Mouse (Mus musculus) forebrain, embryonic 16.5 days (tissue): ENCODE results near the gene Neurog2. TPM values are rescaled to one million over a fixed set of nuclear protein-coding genes. Genes with fewer than 3 reads are reported as not detected.

Source experiments
- polyA plus RNA-seq: library from polyadenylated mRNA; unstranded; fragments of >200 nt; fragmentation: Nextera tagmentation; extraction: Ambion mirVana; gene quantifications from 2 replicates; pipeline ENCODE4 v1.2.1, GENCODE M21; 2015

The Neurog2 gene
- polyA plus RNA-seq, 1 experiment from 2014 or later: 53.3 TPM

Other genes with a start within 250 kb of the Neurog2 start
- 156 and 201 TPM in 2 replicates for gene Ank2, start 133.8 kb upstream of the Neurog2 start, polyA plus RNA-seq
- gene Larp7, start 79.8 kb upstream of the Neurog2 start, polyA plus RNA-seq: 30.1 and 31.1 TPM in 2 replicates
- gene Zgrf1, start 79.6 kb upstream of the Neurog2 start, polyA plus RNA-seq: 4.9 and 5.2 TPM in 2 replicates
- 0.92 and 0.99 TPM in 2 replicates for gene Alpk1, start 147.4 kb downstream of the Neurog2 start, polyA plus RNA-seq
- 3.4 and 5.0 TPM in 2 replicates for gene Tifa, start 156.7 kb downstream of the Neurog2 start, polyA plus RNA-seq
- 83.0 and 83.1 TPM in 2 replicates for gene Ap1ar, start 204.4 kb downstream of the Neurog2 start, polyA plus RNA-seq